Comparison of ENCODE assay signal across 27 mouse cellular contexts in genomic region chr16:72531337-72531736, GRCm38 (mm10).
DNase-seq lines count a peak whose midpoint lies in the region; ATAC-seq lines count a peak whose summit lies in the region.
"Had no signal": no experiment of that assay in that cellular context is flagged by ENCODE, and none has a peak within 500 bp of the region (broad histone marks: within the 10 kb centered on the region; RNA-seq: fewer than 3 reads in every experiment).

No protein-coding gene starts in this region.

- H3K4me3 ChIP-seq in hindbrain, embryonic 11.5 days (ENCODE audit: low read depth, low read length) = no peak overlapping the region
- no peak overlapping the region for H3K4me3 ChIP-seq in hindbrain, embryonic 10.5 days
- H3K4me3 ChIP-seq in midbrain, embryonic 12.5 days = no peak overlapping the region
- H3K4me3 ChIP-seq in midbrain, embryonic 16.5 days (ENCODE audit: low read depth, low read length) = no peak overlapping the region
- H3K4me3 ChIP-seq in neural tube, embryonic 11.5 days (ENCODE audit: low read depth, low read length) = no peak overlapping the region
- no peak overlapping the region for H3K4me3 ChIP-seq in neural tube, embryonic 14.5 days (ENCODE audit: low read depth, low read length)
- H3K4me3 ChIP-seq: embryonic facial prominence, embryonic 12.5 days; embryonic facial prominence, embryonic 15.5 days; gastrocnemius, adult 2 months; heart, embryonic 12.5 days; heart, embryonic 15.5 days; hindbrain, embryonic 15.5 days had no signal

- WGBS in hindbrain, embryonic 11.5 days = 46% methylated on average over 2 of the region's 2 CpGs
- 70% methylated on average over 2 of the region's 2 CpGs for WGBS in hindbrain, embryonic 10.5 days
- 58% methylated on average over 2 of the region's 2 CpGs for WGBS in midbrain, embryonic 12.5 days
- WGBS in midbrain, embryonic 16.5 days = 38% methylated on average over 2 of the region's 2 CpGs
- WGBS in neural tube, embryonic 11.5 days = 62% methylated on average over 2 of the region's 2 CpGs
- WGBS in neural tube, embryonic 14.5 days = 41% methylated on average over 2 of the region's 2 CpGs

- H3K4me1 ChIP-seq in hindbrain, embryonic 11.5 days (replicated peaks; ENCODE audit: control insufficient read depth, insufficient read depth, low read length) = no peaks in the 10 kb centered on the region; the same call in 1 of the 2 replicates
- no peaks in the 10 kb centered on the region for H3K4me1 ChIP-seq in hindbrain, embryonic 10.5 days (replicated peaks)
- H3K4me1 ChIP-seq in midbrain, embryonic 12.5 days = no peaks in the 10 kb centered on the region; the same call in none of the 2 replicates
- H3K4me1 ChIP-seq in midbrain, embryonic 16.5 days (ENCODE audit: control insufficient read depth, insufficient read depth, low read length) = no peaks in the 10 kb centered on the region
- peaks cover 3% of the 10 kb centered on the region; the same call in 1 of the 2 replicates for H3K4me1 ChIP-seq in neural tube, embryonic 11.5 days (ENCODE audit: control insufficient read depth, insufficient read depth, low read length)
- H3K4me1 ChIP-seq in neural tube, embryonic 14.5 days (ENCODE audit: control insufficient read depth, insufficient read depth, low read length) = no peaks in the 10 kb centered on the region
- H3K4me1 ChIP-seq: embryonic facial prominence, embryonic 12.5 days; embryonic facial prominence, embryonic 15.5 days; heart, embryonic 12.5 days; heart, embryonic 15.5 days; hindbrain, embryonic 15.5 days had no signal

- no peaks in the 10 kb centered on the region for H3K27me3 ChIP-seq in hindbrain, embryonic 11.5 days (ENCODE audit: control insufficient read depth, insufficient read depth, low read length)
- no peaks in the 10 kb centered on the region for H3K27me3 ChIP-seq in hindbrain, embryonic 10.5 days (ENCODE audit: insufficient read depth, poor library complexity, severe bottlenecking)
- H3K27me3 ChIP-seq in midbrain, embryonic 12.5 days = no peaks in the 10 kb centered on the region
- no peaks in the 10 kb centered on the region for H3K27me3 ChIP-seq in midbrain, embryonic 16.5 days (ENCODE audit: control insufficient read depth, insufficient read depth, low read depth, low read length)
- H3K27me3 ChIP-seq in neural tube, embryonic 11.5 days (ENCODE audit: control insufficient read depth, insufficient read depth, low read length) = no peaks in the 10 kb centered on the region
- no peaks in the 10 kb centered on the region for H3K27me3 ChIP-seq in neural tube, embryonic 14.5 days (ENCODE audit: control insufficient read depth, insufficient read depth, low read length)
- H3K27me3 ChIP-seq: embryonic facial prominence, embryonic 12.5 days; embryonic facial prominence, embryonic 15.5 days; heart, embryonic 12.5 days; heart, embryonic 15.5 days; hindbrain, embryonic 15.5 days had no signal

- H3K9me3 ChIP-seq in hindbrain, embryonic 11.5 days (ENCODE audit: control insufficient read depth, low read length) = no peaks in the 10 kb centered on the region
- H3K9me3 ChIP-seq in hindbrain, embryonic 10.5 days = no peaks in the 10 kb centered on the region
- no peaks in the 10 kb centered on the region for H3K9me3 ChIP-seq in midbrain, embryonic 12.5 days
- H3K9me3 ChIP-seq in midbrain, embryonic 16.5 days (replicated peaks; ENCODE audit: control insufficient read depth, low read length, poor library complexity, severe bottlenecking) = no peaks in the 10 kb centered on the region
- H3K9me3 ChIP-seq in neural tube, embryonic 11.5 days (ENCODE audit: control insufficient read depth, low read length) = no peaks in the 10 kb centered on the region
- no peaks in the 10 kb centered on the region for H3K9me3 ChIP-seq in neural tube, embryonic 14.5 days (ENCODE audit: control insufficient read depth, low read length)
- H3K9me3 ChIP-seq: embryonic facial prominence, embryonic 12.5 days; embryonic facial prominence, embryonic 15.5 days; heart, embryonic 12.5 days; heart, embryonic 15.5 days; hindbrain, embryonic 15.5 days had no signal

- no peak overlapping the region for H3K4me2 ChIP-seq in hindbrain, embryonic 11.5 days (replicated peaks; ENCODE audit: low read depth, low read length)
- no peak overlapping the region for H3K4me2 ChIP-seq in midbrain, embryonic 12.5 days (replicated peaks)
- H3K4me2 ChIP-seq in midbrain, embryonic 16.5 days (ENCODE audit: low read length) = no peak overlapping the region
- H3K4me2 ChIP-seq in neural tube, embryonic 11.5 days (ENCODE audit: low read depth) = no peak overlapping the region
- no peak overlapping the region for H3K4me2 ChIP-seq in neural tube, embryonic 14.5 days (ENCODE audit: low read depth, low read length)
- H3K4me2 ChIP-seq: embryonic facial prominence, embryonic 12.5 days; embryonic facial prominence, embryonic 15.5 days; heart, embryonic 12.5 days; heart, embryonic 15.5 days; hindbrain, embryonic 15.5 days had no signal

- intact Hi-C loops in heart, postnatal 36 days (cut with DNase I) = no loop called here

- H3K9ac ChIP-seq in hindbrain, embryonic 11.5 days (ENCODE audit: low read depth, low read length) = no peak overlapping the region
- H3K9ac ChIP-seq in midbrain, embryonic 12.5 days (replicated peaks) = no peak overlapping the region
- H3K9ac ChIP-seq in midbrain, embryonic 16.5 days (ENCODE audit: low read depth, low read length) = no peak overlapping the region
- no peak overlapping the region for H3K9ac ChIP-seq in neural tube, embryonic 11.5 days (ENCODE audit: low read length)
- H3K9ac ChIP-seq in neural tube, embryonic 14.5 days (replicated peaks; ENCODE audit: low read depth, low read length) = no peak overlapping the region
- H3K9ac ChIP-seq: embryonic facial prominence, embryonic 12.5 days; embryonic facial prominence, embryonic 15.5 days; forebrain, postnatal 0 days; heart, embryonic 12.5 days; heart, embryonic 15.5 days; hindbrain, embryonic 15.5 days had no signal

- no peak for DNase-seq in hindbrain, embryonic 11.5 days (ENCODE audit: low spot score)
- DNase-seq in hindbrain, embryonic 10.5 days (ENCODE audit: low spot score) = no peak
- DNase-seq in neural tube, embryonic 11.5 days (ENCODE audit: low spot score) = peak; percentile 31
- DNase-seq in neural tube, embryonic 10.5 days (ENCODE audit: extremely low spot score, low spot score) = no peak
- DNase-seq in heart, postnatal 36 days = no peak
- DNase-seq: adrenal gland, postnatal 10 days; adrenal gland, postnatal 36 days; cerebellum, adult 11 months; cerebellum, adult 2 months; cerebellum, adult 9-11 months; cerebellum, postnatal 25 days; forebrain, postnatal 0 days; gastrocnemius, adult 2 months; gastrocnemius, postnatal 14 days; heart, adult 11 months; heart, postnatal 10 days; heart, postnatal 4 days had no signal

- no peak overlapping the region for H3K27ac ChIP-seq in hindbrain, embryonic 11.5 days (ENCODE audit: low read depth, low read length)
- no peak overlapping the region for H3K27ac ChIP-seq in hindbrain, embryonic 10.5 days
- no peak overlapping the region for H3K27ac ChIP-seq in midbrain, embryonic 12.5 days (replicated peaks)
- H3K27ac ChIP-seq in midbrain, embryonic 16.5 days (ENCODE audit: low read length) = no peak overlapping the region
- H3K27ac ChIP-seq in neural tube, embryonic 11.5 days (ENCODE audit: low read depth, low read length) = no peak overlapping the region
- no peak overlapping the region for H3K27ac ChIP-seq in neural tube, embryonic 14.5 days (ENCODE audit: low read depth, low read length)
- H3K27ac ChIP-seq: embryonic facial prominence, embryonic 12.5 days; embryonic facial prominence, embryonic 15.5 days; gastrocnemius, adult 2 months; heart, embryonic 15.5 days; hindbrain, embryonic 15.5 days had no signal

- H3K36me3 ChIP-seq in hindbrain, embryonic 11.5 days (ENCODE audit: control insufficient read depth, insufficient read depth, low read length) = no peaks in the 10 kb centered on the region
- H3K36me3 ChIP-seq in hindbrain, embryonic 10.5 days = no peaks in the 10 kb centered on the region
- H3K36me3 ChIP-seq in midbrain, embryonic 12.5 days = no peaks in the 10 kb centered on the region
- no peaks in the 10 kb centered on the region for H3K36me3 ChIP-seq in midbrain, embryonic 16.5 days (ENCODE audit: control insufficient read depth, insufficient read depth, low read length)
- H3K36me3 ChIP-seq in neural tube, embryonic 11.5 days (ENCODE audit: control insufficient read depth, insufficient read depth, low read length) = no peaks in the 10 kb centered on the region
- no peaks in the 10 kb centered on the region for H3K36me3 ChIP-seq in neural tube, embryonic 14.5 days (ENCODE audit: control insufficient read depth, insufficient read depth, low read length)
- H3K36me3 ChIP-seq: embryonic facial prominence, embryonic 12.5 days; embryonic facial prominence, embryonic 15.5 days; heart, embryonic 12.5 days; heart, embryonic 15.5 days; hindbrain, embryonic 15.5 days had no signal

- ATAC-seq in hindbrain, embryonic 11.5 days (ENCODE audit: low FRiP score) = peak; percentile 53; the same call in 1 of the 2 replicates
- ATAC-seq in midbrain, embryonic 12.5 days (ENCODE audit: low FRiP score, low read depth) = 0 out of 2 replicates have a peak, but pooled peaks have one; percentile 16
- no peak for ATAC-seq in midbrain, embryonic 16.5 days
- ATAC-seq in neural tube, embryonic 11.5 days (ENCODE audit: insufficient read depth, low FRiP score, low TSS enrichment) = no peak
- ATAC-seq in neural tube, embryonic 14.5 days (ENCODE audit: low read depth) = peak; percentile 69; the same call in 1 of the 2 replicates
- ATAC-seq: activated CD4-positive, CD25-positive, alpha-beta regulatory T cell, adult 4 months; forebrain, embryonic 14.5 days; forebrain, postnatal 0 days had no signal

Comparison
In these comparisons a context has a peak if more than half of its experiments do, and no peak if none do; other contexts are left out.
1. ATAC-seq: peak in hindbrain, embryonic 11.5 days (single experiment), midbrain, embryonic 12.5 days (single experiment) and neural tube, embryonic 14.5 days (single experiment); none in midbrain, embryonic 16.5 days (single experiment) and neural tube, embryonic 11.5 days (single experiment).